Mouse (Mus musculus) olfactory bulb, adult 2 months (tissue): Measurements from ENCODE around the gene Spata22.

ENCODE experiments used
- CTCF ChIP-seq: fragments of 200-500 bp; IDR thresholded peaks from 2 replicates; pipeline ENCODE4 v1.5.1; 2012; ENCODE audit warnings: low read depth, mild to moderate bottlenecking, low read length, moderate library complexity; ENCODE audit not compliant: insufficient read depth
- POLR2A ChIP-seq: fragments of 200-500 bp; IDR thresholded peaks from 2 replicates; pipeline ENCODE4 v1.6.1; 2012; ENCODE audit warnings: mild to moderate bottlenecking, low read depth, low read length, moderate library complexity; ENCODE audit not compliant: insufficient read depth

- TF ChIP-seq POLR2A (no peak), CTCF (no peak)
These were observed 3.8 kb downstream of the Spata22 start for GRCm38 (mm10) chr11:73333357-73333756.
